Mouse (Mus musculus) spleen, adult 2 months (tissue): ENCODE results near the gene Galnt4.

ENCODE experiments used
- CTCF ChIP-seq: fragments of 200-500 bp; IDR thresholded peaks from 2 replicates; pipeline ENCODE4 v1.5.1; 2011; ENCODE audit warnings: mild to moderate bottlenecking, inconsistent platforms; ENCODE audit not compliant: insufficient read depth, insufficient read length, insufficient replicate concordance; ENCODE audit errors: extremely low read depth
- POLR2A ChIP-seq: fragments of 200-500 bp; IDR thresholded peaks from 2 replicates; pipeline ENCODE4 v1.6.1; 2011; ENCODE audit warnings: low read depth, low read length, inconsistent platforms

- TF ChIP-seq POLR2A (peak; percentile 8; the same call in 1 of the 2 replicates), CTCF (no peak)
These were observed 19.0 kb downstream of the Galnt4 start for GRCm38 (mm10) chr10:99126954-99127353.
